Mouse (Mus musculus) midbrain, postnatal 0 days (tissue): ENCODE measurements around the gene Etv6. TPM values are rescaled to one million over a fixed set of nuclear protein-coding genes. Genes with fewer than 3 reads are reported as not detected.

Source experiments
- ATAC-seq: fragments of 200-750 bp; cut with Nextera tagmentation; 2 replicates; pipeline ENCODE4 v1.8.0; 2017; ENCODE audit warnings: moderate number of reproducible peaks, mild to moderate bottlenecking, moderate TSS enrichment, moderate library complexity; ENCODE audit not compliant: low FRiP score
- DNase-seq: peaks from one replicate; pipeline ENCODE4 v3.0.0-alpha.2; 2015; ENCODE audit warnings: low spot score
- H3K27ac ChIP-seq: fragments of 300-500 bp; sonication (generic); 2 replicates; pipeline ENCODE4 v1.5.1; 2014; ENCODE audit warnings: low read depth, mild to moderate bottlenecking, low read length, mixed read lengths
- H3K27me3 ChIP-seq: fragments of 300-500 bp; sonication (generic); 2 replicates; pipeline ENCODE4 v1.6.1; 2014; ENCODE audit warnings: low read length, control low read depth, mixed read lengths; ENCODE audit not compliant: insufficient read depth
- H3K36me3 ChIP-seq: fragments of 300-500 bp; sonication (generic); 2 replicates; pipeline ENCODE4 v1.6.1; 2014; ENCODE audit warnings: low read length, control low read depth, mixed read lengths; ENCODE audit not compliant: insufficient read depth
- H3K4me1 ChIP-seq: fragments of 300-500 bp; sonication (generic); 2 replicates; pipeline ENCODE4 v1.6.1; 2014; ENCODE audit warnings: mild to moderate bottlenecking, control low read depth, antibody characterized with exemption, low read length, mixed read lengths; ENCODE audit not compliant: insufficient read depth
- H3K4me2 ChIP-seq: fragments of 300-500 bp; sonication (generic); 2 replicates; pipeline ENCODE4 v1.6.1; 2014; ENCODE audit warnings: low read depth, mild to moderate bottlenecking, low read length, mixed read lengths; ENCODE audit not compliant: poor library complexity, severe bottlenecking
- H3K4me3 ChIP-seq: fragments of 300-500 bp; sonication (generic); 2 replicates; pipeline ENCODE4 v1.5.1; 2014; ENCODE audit warnings: low read depth, mild to moderate bottlenecking, low read length, moderate library complexity
- H3K9ac ChIP-seq: fragments of 300-500 bp; sonication (generic); replicated peaks from 2 replicates; pipeline ENCODE4 v1.6.1; 2014; ENCODE audit warnings: mild to moderate bottlenecking, low read length, moderate library complexity, mixed read lengths; ENCODE audit not compliant: poor library complexity, severe bottlenecking
- H3K9me3 ChIP-seq: fragments of 300-500 bp; sonication (generic); 2 replicates; pipeline ENCODE4 v1.6.1; 2016; ENCODE audit warnings: low read length, control low read depth
- CTCF ChIP-seq: IDR thresholded peaks from 2 replicates; pipeline ENCODE4 v1.5.1; 2016; ENCODE audit warnings: antibody characterized with exemption, mild to moderate bottlenecking
- WGBS: fragments of 180-500 bp; shearing (Covaris S2); extraction: QIAGEN DNeasy Blood & Tissue Kit; methylation state at CpG from one replicate; pipeline ENCODE4 v1.1.7; 2014; 5-methylcytosine and 5-hydroxymethylcytosine counted together
- polyA plus RNA-seq: library from polyadenylated mRNA; unstranded; fragments of >200 nt; fragmentation: Nextera tagmentation; extraction: Ambion mirVana; gene quantifications from 2 replicates; pipeline ENCODE4 v1.2.1, GENCODE M21; 2015
- total RNA-seq: library from RNA; depleted of rRNA; stranded (reverse); fragments of >200 nt; gene quantifications from 2 replicates; pipeline ENCODE4 v1.2.3, GENCODE M21; 2014

Etv6 gene
- total and polyA plus RNA-seq, 2 experiments from 2014 or later = 2.9 to 7.2 TPM

GRCm38 (mm10) chr6:134072906-134073305 is 37.4 kb downstream of the Etv6 start:
- no peak for TF ChIP-seq CTCF
- WGBS = 90% methylated on average over 6 of the region's 6 CpGs
- Histone ChIP-seq H3K9me3 (no peaks in the 10 kb centered on the region), H3K9ac (no peak overlapping the region), H3K4me1 (no peaks in the 10 kb centered on the region), H3K27me3 (no peaks in the 10 kb centered on the region), H3K4me3 (no peak overlapping the region), H3K4me2 (no peak overlapping the region), H3K27ac (no peak overlapping the region), H3K36me3 (no peaks in the 10 kb centered on the region)
- ATAC-seq (no peak), DNase-seq (no peak)

- no peaks in the 10 kb centered on the region for H3K36me3 ChIP-seq
- no peaks in the 10 kb centered on the region for H3K9me3 ChIP-seq
- H3K4me3 ChIP-seq = no peak overlapping the region
- H3K9ac ChIP-seq = no peak overlapping the region
- no peak overlapping the region for H3K4me2 ChIP-seq
- no peak for DNase-seq
- H3K4me1 ChIP-seq = no peaks in the 10 kb centered on the region
- WGBS = 100% methylated on average over 1 of the region's 1 CpGs
- ATAC-seq = no peak
- TF ChIP-seq CTCF = no peak
- H3K27me3 ChIP-seq = no peaks in the 10 kb centered on the region
- H3K27ac ChIP-seq = no peak overlapping the region
Measured at GRCm38 (mm10) chr6:134074353-134074752, 38.9 kb downstream of the Etv6 start.

GRCm38 (mm10) chr6:134075031-134075430 is 39.5 kb downstream of the Etv6 start:
- Histone ChIP-seq H3K4me1 (no peaks in the 10 kb centered on the region), H3K36me3 (no peaks in the 10 kb centered on the region), H3K27ac (no peak overlapping the region), H3K9me3 (no peaks in the 10 kb centered on the region), H3K9ac (no peak overlapping the region), H3K4me2 (no peak overlapping the region), H3K4me3 (no peak overlapping the region), H3K27me3 (no peaks in the 10 kb centered on the region)
- DNase-seq (no peak), ATAC-seq (no peak)
- 97% methylated on average over 6 of the region's 6 CpGs for whole genome bisulfite sequencing
- TF ChIP-seq CTCF = no peak

GRCm38 (mm10) chr6:134078016-134078415 is 42.5 kb downstream of the Etv6 start:
- 86% methylated on average over 6 of the region's 6 CpGs for WGBS
- Histone ChIP-seq H3K27me3 (no peaks in the 10 kb centered on the region), H3K4me1 (no peaks in the 10 kb centered on the region), H3K4me3 (no peak overlapping the region), H3K9ac (no peak overlapping the region), H3K9me3 (no peaks in the 10 kb centered on the region), H3K36me3 (no peaks in the 10 kb centered on the region), H3K4me2 (no peak overlapping the region), H3K27ac (no peak overlapping the region)
- no peak for TF ChIP-seq CTCF
- DNase-seq (no peak), ATAC-seq (no peak)

- H3K36me3 ChIP-seq = no peaks in the 10 kb centered on the region
- ATAC-seq (no peak), DNase-seq (no peak)
- H3K4me1 ChIP-seq = no peaks in the 10 kb centered on the region
- no peaks in the 10 kb centered on the region for H3K9me3 ChIP-seq
- 81% methylated on average over 9 of the region's 9 CpGs for WGBS
- no peaks in the 10 kb centered on the region for H3K27me3 ChIP-seq
- no peak overlapping the region for H3K9ac ChIP-seq
- H3K4me2 ChIP-seq = no peak overlapping the region
- TF ChIP-seq CTCF = no peak
- H3K4me3 ChIP-seq = no peak overlapping the region
- H3K27ac ChIP-seq = no peak overlapping the region
Measured at GRCm38 (mm10) chr6:134079112-134079511, 43.6 kb downstream of the Etv6 start.

- H3K27ac ChIP-seq = no peak overlapping the region
- no peaks in the 10 kb centered on the region for H3K4me1 ChIP-seq
- no peak overlapping the region for H3K4me3 ChIP-seq
- 92% methylated on average over 2 of the region's 2 CpGs for WGBS
- no peak overlapping the region for H3K4me2 ChIP-seq
- no peaks in the 10 kb centered on the region for H3K27me3 ChIP-seq
- no peak for DNase-seq
- no peak overlapping the region for H3K9ac ChIP-seq
- no peaks in the 10 kb centered on the region for H3K36me3 ChIP-seq
- no peaks in the 10 kb centered on the region for H3K9me3 ChIP-seq
- no peak for TF ChIP-seq CTCF
- no peak for ATAC-seq
Measured at GRCm38 (mm10) chr6:134079563-134079962, 44.1 kb downstream of the Etv6 start.

- Histone ChIP-seq H3K4me2 (no peak overlapping the region), H3K27me3 (no peaks in the 10 kb centered on the region), H3K9ac (no peak overlapping the region), H3K27ac (no peak overlapping the region), H3K4me1 (no peaks in the 10 kb centered on the region), H3K36me3 (no peaks in the 10 kb centered on the region), H3K9me3 (no peaks in the 10 kb centered on the region), H3K4me3 (no peak overlapping the region)
- ATAC-seq (no peak), DNase-seq (no peak)
- TF ChIP-seq CTCF = no peak
- 96% methylated on average over 5 of the region's 5 CpGs for WGBS
Measured at GRCm38 (mm10) chr6:134080946-134081345, 45.4 kb downstream of the Etv6 start.
